Mouse (Mus musculus) C2C12 (cell line): ENCODE measurements around the gene Chid1.

ENCODE experiments used
- CTCF ChIP-seq: IDR thresholded peaks from one replicate; pipeline ENCODE4 v1.5.1; 2011; ENCODE audit not compliant: control insufficient read depth, insufficient read depth, insufficient read length
- FOSL1 ChIP-seq: IDR thresholded peaks from one replicate; pipeline ENCODE4 v1.8.0; 2011; ENCODE audit warnings: mild to moderate bottlenecking, low read length; ENCODE audit not compliant: poor library complexity, insufficient read depth, severe bottlenecking
- MAX ChIP-seq: IDR thresholded peaks from one replicate; pipeline ENCODE4 v1.6.1; 2011; ENCODE audit warnings: mild to moderate bottlenecking, control low read depth
- MYOD1 ChIP-seq: IDR thresholded peaks from one replicate; pipeline ENCODE4 v1.6.1; 2011; ENCODE audit warnings: low read depth; ENCODE audit not compliant: control insufficient read depth, insufficient read length
- MYOG ChIP-seq: IDR thresholded peaks from one replicate; pipeline ENCODE4 v1.6.1; 2011; ENCODE audit not compliant: control insufficient read depth, insufficient read length; ENCODE audit errors: extremely low read depth

GRCm38 (mm10) chr7:141519795-141520194 is 19.9 kb downstream of the Chid1 start:
- TF ChIP-seq CTCF (no peak), MYOD1 (no peak), MAX (no peak), MYOG (no peak), FOSL1 (no peak)
